Mouse (Mus musculus) fibroblast of lung, adult 2 months (primary cell): Measurements from ENCODE around the gene Slc4a4.

Source experiments
- DNase-seq: peaks from one replicate; pipeline ENCODE4 v3.0.0-alpha.2; 2011; ENCODE audit warnings: low read depth

Slc4a4 gene

GRCm38 (mm10) chr5:89171025-89171718 is 284.6 kb downstream of the Slc4a4 start:
- no peak for DNase-seq

GRCm38 (mm10) chr5:89190063-89190462 is 303.4 kb downstream of the Slc4a4 start:
- DNase-seq: no peak

DNA sequence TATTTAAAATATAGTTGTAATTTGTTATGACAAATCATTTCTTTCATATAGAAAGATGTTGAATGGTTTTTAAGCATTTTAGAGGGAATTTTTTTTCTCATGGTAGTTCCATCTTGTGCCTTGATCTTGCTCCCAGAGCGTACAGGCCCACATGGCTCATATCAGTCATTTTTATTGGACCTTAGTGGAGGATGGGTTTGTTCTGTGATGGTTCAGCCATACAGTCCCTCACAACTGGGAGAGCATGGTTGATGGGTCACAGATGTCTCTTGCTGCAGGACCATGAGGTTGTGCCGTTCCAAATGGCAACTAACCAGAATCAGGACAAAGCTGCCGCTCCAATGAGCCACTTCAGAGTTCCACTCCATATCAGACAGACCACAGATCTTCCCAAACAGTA is 308.0 kb downstream of the Slc4a4 start:
- DNase-seq: no peak

DNA sequence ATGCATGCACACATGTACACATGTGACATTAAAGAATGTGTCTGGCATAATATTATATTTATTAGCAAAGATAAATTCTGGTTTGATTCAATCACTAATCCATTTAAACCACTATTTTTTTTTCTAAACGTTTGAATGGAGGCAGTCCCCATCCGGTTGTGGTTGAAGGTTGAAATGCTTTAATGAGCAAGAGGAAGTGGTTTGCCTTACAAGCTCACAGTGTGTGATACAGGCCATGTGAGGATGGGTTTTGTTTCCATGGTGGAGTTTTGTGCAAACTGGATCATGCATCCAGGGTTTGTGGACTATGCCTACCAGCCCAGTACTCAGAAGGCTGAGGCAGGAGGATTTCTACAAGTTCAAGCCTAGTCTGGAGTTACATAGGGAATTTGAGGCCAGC is 311.9 kb downstream of the Slc4a4 start:
- DNase-seq: no peak

DNA sequence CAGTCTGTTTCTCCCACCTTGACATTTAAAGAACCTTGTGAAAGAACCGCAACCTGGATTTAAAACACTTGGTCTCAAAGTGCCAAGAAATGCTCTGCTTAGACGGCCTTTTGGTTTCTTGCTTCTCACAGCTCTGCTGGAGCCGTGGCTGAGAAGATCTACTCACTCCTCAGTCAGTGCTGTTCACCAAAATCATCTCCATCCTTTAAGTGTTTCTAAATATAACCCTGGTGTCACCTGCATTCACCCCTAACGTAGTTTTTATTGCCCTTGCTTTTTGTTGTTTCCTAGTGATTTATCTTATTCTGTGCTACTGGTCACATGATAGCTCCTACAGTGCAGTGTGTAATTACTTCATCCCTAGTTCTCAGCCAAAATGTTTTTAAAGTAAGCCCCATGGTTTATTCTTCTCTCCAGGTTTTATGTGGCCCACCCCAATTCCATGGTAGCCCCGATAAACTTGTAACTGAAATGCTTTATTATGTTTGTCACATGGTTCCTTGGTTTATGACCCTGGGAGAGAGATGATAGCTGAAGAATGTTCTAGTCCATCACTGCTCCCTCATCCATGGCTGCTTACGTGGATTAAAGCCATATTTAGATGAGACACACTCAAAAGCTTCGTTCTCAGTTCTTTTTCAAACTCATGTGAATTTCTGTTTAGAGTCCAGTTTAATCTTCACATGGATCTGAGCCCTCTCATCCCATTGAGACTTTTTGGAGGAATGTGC is 323.5 kb downstream of the Slc4a4 start:
- DNase-seq: no peak

DNA sequence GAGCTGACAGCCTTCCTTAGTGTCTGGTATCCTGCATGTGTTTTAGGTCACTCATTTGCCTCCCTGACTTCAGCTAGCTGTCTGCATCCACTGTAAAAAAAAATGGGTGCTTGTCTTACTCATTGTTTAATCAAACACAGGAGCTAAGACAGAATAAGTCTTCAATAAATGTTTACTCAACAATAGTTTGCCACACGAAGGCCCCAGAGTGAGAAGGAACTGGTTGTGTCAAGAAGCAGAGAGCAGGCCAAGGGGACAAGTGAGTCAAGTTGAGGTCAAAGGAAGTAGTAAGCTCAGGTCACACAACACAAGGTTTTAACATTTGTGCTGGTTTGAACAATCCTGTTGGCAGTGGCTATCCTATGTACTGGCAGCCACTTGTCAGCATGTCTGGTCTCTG is 324.4 kb downstream of the Slc4a4 start:
- no peak for DNase-seq

- DNase-seq: no peak
Observed at GRCm38 (mm10) chr5:89218222-89218621, 331.6 kb downstream of the Slc4a4 start.

GRCm38 (mm10) chr5:89218709-89219108 is 332.1 kb downstream of the Slc4a4 start:
- DNase-seq: no peak

GRCm38 (mm10) chr5:89221658-89222057 is 335.0 kb downstream of the Slc4a4 start:
- DNase-seq: no peak

DNA sequence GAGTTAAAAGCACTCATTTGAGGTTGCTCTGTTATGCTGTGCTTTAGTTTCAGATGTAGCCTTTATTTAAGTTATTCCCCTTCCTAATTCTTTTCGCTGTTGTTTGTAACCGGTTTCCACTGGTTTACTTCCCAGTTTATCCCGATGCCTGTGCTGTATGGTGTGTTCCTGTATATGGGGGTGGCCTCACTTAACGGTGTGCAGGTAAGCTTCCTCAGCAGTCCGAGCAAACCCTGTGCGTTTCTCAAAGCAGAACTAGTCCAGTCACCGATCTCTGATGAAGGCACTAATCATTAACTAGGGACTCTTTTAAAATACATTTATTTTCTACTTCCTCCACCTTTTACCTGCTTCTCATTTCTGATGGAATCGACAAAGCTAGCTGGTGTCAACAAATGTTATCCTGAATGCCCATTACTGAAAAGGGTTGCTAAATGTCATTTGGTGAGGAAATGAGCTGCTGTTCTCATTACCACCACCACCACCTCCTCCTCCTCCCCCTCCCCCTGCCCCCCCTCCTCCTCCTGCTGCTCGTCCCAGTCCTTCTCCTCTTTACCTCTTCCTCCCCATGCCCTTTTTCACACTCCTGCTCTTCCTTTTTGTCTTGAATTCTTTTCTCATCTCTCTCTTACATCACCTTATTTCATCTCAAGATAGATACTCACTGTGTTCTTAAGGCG is 336.6 kb downstream of the Slc4a4 start:
- DNase-seq: no peak

GRCm38 (mm10) chr5:89223744-89224368 is 337.2 kb downstream of the Slc4a4 start:
- no peak for DNase-seq

- DNase-seq: no peak
Observed at GRCm38 (mm10) chr5:89227948-89228347, 341.3 kb downstream of the Slc4a4 start.

GRCm38 (mm10) chr5:89229606-89230005 is 343.0 kb downstream of the Slc4a4 start:
- no peak for DNase-seq

DNA sequence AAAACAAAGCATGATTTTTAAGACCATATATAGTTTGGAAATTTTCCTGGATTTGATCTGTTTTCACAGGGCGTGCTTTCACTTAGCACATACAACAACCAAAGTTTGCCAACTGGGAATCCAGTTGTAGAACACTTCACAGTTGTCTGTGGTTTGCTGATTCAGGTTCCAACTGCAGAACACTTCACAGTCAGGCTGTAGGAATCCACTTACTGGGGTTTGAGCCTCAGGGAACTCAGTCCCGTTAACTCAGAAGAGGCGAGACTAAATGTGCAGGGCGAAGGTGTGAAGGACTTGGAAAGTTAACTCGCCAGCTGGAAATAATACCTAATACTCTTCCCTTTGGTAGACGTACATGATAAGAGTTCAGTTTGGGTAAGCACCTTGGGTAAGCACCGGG is 345.7 kb downstream of the Slc4a4 start:
- DNase-seq: peak; percentile 59

DNA sequence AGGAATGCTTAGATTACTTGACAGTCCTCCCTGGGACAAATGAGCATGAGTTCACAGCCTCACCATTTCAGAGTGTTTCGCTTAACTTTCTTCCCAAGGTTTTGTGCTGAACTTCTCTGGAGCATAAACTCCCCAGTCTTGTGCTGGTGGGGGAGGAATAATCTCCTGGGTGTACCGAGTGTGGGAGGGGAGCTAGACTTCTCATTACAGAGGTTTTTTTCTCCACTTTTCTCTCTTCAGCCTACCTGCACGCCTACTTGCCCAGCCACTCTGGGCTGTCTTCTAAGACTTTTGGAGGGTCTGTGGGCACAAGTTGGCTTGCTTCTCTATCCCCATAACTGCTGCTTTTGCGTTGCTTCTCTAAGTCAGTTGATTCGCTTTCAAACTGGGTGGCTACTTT is 365.2 kb downstream of the Slc4a4 start:
- DNase-seq: no peak

DNA sequence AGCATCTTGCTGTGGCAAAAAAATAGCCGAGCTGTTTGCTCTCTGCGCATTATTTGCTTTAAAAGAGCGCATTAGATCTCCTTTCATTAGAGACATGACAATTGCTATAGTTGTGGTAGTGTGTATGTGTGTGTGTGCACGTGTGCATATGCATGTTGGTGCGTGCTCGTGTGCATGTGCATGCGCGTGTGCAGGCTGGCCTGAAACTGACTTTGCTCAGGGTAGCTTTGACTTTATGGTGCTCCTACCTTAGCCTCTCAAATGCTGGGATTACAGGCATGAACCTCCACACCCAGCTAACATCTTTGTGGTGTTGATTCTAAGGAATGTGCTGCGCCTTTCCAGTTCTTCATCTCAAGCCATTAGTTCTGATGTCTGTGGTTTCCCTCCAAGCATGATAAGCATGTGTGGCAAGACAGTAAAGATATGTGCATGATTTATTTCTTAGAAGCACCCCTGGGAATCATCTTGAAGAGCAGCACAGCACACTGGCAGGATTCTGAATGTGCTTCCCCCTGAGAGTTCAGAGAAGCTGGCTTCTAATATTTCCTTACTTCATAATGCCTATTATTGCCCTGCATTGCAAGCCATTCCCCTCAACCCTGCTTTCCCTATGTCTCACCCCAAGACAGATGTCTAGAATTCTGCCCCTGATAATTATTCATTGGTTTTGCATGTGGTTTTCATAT is 373.3 kb downstream of the Slc4a4 start:
- no peak for DNase-seq

GRCm38 (mm10) chr5:89277049-89277448 is 390.4 kb downstream of the Slc4a4 start:
- DNase-seq: no peak

DNA sequence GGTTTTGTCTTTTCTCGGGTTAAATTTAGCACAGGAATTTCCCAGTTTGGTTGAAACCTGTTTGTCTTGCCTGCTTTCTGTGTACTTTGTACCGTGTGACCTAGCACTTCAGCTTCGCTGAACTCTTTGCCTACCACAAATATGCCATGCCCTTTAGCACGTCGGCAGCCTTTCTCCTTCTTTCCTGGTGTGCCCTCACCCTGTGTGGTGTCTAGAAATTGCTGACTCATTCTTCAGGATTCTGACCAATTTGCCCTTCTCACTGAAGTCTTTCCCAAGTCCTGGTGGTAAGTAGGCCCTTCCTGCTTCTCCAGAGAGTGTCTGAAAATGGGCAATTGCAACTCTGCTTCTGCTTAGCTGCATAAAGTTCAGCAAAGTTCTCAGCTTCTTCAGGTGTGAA is 391.0 kb downstream of the Slc4a4 start:
- peak; percentile 72 for DNase-seq

DNA sequence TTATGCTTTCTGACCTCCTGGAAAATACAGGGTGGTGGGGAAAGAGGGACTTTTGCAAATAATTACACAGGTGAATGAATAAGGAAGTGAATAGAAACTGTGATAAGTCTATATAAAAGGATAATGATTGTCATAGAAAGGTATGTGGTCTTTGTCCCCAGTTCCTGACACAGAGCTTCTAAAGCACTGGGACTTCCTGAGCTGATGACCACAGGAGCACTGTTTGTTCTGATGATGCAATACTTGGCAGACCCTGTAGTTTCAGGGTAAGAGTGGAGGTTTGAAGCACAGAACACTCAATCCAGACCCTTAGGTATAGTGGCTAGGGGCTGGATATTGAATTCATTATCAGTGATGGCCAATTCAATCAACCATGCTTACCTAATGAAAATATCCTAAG is 391.7 kb downstream of the Slc4a4 start:
- no peak for DNase-seq

DNA sequence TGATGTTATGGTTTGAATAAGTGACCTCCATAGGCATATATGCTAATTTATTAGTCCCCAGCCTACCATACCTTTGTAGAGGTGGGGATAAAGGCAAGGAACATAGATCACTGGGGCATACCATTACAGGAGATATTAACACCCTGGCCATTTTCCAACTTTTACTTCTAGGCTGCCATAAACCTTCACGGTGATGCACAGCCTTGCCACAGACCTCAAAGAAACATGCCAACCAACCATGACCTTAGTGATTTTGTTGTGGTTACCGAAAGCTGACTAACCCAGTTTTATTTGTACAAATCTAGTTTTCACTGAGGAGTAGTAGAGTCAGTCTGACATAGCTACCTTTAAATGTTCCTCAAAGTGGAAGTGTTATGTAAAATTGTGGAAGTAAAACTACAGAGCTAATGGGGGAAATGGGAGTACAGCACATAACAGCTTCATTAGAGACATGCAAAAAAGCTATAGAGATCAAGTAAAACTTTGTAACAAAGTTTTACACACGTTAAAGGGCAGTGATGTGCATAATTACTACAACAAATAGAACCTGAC is 393.8 kb downstream of the Slc4a4 start:
- DNase-seq: no peak
